Mouse (Mus musculus) CD4-positive, CD25-positive, alpha-beta regulatory T cell, adult 2 months (primary cell): ENCODE measurements around the gene Tdp1.
"Not testable (repeated sequence)": the region's sequence is repeated elsewhere in the genome, so short reads cannot be mapped to it uniquely, and the experiment has no call there.

ENCODE experiments used
- DNase-seq: peaks from one replicate; pipeline ENCODE4 v3.0.0-alpha.2; 2012; ENCODE audit warnings: low read depth, low spot score

Gene Tdp1

GRCm38 (mm10) chr12:99958068-99959060 lies 74.0 kb downstream of the Tdp1 start:
- DNase-seq: no peak

- DNase-seq: no peak
These were observed 75.0 kb downstream of the Tdp1 start for GRCm38 (mm10) chr12:99959291-99959690.

- DNase-seq: no peak
These were observed 75.6 kb downstream of the Tdp1 start for GRCm38 (mm10) chr12:99959930-99960329.

- no peak for DNase-seq
These were observed 76.4 kb downstream of the Tdp1 start for GRCm38 (mm10) chr12:99960675-99961074.

DNA sequence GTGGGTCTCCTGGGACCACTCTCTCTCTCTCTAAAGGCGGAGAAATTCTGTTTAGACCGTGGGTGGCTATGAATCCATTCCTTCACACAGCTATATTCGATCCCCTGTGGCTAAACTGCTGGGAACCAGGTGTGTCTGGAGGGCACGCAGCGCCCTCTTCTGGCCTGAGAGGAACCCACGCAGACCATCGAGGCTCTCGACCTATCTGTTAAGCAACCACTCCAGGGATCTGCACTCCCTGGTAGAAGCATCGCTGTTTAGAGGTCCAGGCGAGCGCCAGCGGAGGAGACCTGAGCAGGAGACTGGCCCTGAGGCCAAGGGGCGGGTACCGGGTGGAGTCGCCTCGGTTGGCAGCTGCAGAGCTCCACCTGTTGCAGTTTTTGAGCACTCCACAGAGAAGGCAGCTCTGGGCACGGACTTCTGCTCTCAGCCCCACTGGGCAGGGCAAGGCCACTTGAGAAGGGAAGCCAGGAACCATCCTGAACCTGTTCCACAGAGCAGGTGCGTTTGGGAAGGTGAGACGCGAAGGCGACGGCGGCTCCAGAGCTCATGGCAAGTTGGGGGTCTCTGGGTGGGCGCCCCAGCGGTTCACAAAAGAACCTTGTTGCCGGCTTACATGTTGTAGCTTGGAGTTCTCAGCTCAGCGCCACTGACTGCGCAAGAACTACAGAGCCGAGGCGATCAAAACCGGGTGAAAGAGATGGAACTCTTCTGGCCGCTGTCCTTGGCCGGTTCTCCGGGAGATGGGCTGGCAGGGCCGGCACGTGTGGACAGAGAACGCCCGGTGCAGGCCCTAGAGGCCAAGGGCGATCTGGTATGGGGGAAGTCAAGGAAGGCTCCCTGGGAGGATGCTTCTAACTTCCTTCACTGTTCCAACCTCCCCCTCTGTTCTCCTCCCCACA lies 80.2 kb downstream of the Tdp1 start, which contains the start of gene Kcnk13:
Kcnk13 (plus strand) TSS at position 199 of the 902 bp plus-strand sequence.
- DNase-seq: peak; percentile 86

- peak; percentile 39 for DNase-seq
These were observed 81.1 kb downstream of the Tdp1 start for GRCm38 (mm10) chr12:99965203-99966115.

DNA sequence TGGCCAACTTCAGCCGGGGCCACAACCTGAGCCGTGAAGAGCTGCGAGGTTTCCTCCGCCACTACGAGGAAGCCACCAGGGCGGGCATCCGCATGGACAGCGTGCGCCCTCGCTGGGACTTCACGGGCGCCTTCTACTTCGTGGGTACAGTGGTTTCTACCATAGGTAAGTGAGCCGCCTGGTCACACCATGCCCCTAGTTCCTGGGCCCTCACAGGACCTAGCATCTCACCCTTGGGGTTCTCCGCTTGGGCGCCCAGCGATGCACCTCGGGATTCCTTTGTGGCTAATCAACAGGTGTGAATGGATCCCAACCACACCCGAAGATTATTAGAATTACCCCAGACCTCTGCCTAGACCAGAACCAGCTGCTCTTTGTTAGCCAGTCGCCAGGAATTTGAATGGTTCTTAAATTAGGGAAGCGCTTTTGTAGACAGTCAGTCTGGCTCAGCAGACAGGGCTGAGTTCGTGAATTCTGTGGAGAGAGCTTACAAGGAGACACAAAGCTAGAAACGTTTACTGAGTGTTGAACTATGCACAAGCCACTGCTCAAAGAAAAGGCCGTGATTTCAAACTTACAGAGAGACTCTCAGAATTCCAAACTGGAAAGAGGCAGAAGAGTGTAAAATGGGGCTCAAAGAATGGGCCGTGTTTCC lies 81.9 kb downstream of the Tdp1 start:
- no peak for DNase-seq

GRCm38 (mm10) chr12:99966881-99967363 lies 82.6 kb downstream of the Tdp1 start:
- DNase-seq: no peak

DNA sequence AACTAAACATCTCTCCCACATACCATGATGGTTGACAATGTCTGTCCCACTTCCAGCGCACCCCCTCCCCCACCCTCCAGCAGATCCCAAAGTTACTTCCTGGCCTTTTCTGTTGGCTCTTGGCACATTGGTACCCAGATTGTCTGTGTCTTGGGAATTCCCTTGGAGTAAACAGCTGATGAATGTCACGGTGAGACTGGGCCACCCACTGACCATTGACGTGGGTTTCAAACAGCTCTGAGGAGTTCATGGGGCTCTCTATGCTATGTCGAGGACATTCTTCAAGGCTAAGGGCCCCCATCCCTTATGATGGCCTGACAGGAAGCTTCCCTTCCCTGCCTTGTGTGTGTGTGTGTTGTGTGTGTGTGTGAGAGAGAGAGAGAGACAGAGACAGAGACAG lies 85.6 kb downstream of the Tdp1 start:
- no peak for DNase-seq

DNA sequence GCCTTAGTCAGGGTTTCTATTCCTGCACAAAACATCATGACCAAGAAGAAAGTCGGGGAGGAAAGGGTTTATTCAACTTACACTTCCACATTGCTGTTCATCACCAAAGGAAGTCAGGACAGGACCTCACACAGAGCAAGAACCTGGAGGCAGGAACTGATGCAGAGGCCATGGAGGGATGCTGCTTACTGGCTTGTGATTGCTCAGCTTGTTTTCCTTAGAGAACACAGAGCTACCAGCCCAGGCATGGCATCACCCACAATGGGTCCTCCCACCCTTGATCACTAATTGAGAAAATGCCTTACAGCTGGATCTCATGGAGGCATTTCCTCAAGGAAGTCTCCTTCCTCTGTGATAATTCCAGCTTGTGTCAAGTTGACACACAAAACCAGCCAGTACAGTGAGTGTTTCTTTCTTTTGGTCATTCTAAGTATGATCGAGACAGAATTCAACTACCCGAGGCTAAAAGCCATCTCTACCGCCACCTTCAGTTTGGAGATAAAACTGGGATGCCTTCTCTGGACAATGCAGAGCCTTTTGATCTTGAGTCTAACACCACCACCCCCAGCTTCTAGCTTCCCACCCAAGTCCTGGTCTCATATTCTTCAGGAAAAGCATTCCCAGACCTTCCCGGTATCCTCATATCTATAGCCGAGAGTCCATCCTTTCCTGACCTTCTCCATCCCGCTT lies 87.0 kb downstream of the Tdp1 start:
- DNase-seq: not testable (repeated sequence)

DNA sequence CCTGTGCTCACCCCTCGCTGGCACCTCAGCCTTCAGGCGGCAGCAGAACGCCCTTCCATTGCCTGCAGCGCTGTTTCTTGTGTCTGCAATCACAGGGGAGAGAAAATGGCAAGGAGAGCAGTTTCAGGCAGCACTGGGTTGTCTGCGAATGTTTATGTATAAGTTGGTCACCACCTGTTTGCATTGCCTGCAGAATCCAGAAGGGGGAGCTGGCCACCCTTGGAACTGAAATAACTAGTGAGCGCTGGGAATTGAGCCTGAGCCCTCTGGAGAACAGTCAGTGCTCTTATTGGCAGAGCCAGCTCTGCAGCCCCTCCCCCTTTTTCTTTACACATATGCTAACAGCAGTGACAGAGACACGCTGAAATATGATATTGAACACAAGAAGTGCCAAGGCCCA lies 88.5 kb downstream of the Tdp1 start:
- no peak for DNase-seq

- DNase-seq: peak; percentile 45
These were observed 89.3 kb downstream of the Tdp1 start for GRCm38 (mm10) chr12:99973659-99974058.

DNA sequence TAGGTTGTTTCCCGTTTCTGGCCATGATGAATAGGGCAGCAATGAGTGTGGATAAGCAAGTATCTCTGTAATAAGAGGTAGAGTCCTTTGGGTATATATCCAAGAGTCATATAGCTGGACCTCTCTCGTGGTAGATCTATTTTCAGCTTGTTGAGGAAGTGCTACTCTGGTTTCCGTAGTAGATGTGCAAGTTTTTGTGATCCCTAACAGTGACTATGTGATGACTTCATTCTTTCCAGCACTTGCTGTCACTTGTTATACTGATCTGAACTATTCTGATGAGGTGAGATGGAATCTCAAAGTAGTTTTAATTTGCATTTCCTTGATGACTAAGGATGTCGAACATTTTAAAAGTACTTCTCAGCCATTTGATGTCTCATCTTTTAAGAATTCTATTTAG lies 95.2 kb downstream of the Tdp1 start:
- DNase-seq: no peak

DNA sequence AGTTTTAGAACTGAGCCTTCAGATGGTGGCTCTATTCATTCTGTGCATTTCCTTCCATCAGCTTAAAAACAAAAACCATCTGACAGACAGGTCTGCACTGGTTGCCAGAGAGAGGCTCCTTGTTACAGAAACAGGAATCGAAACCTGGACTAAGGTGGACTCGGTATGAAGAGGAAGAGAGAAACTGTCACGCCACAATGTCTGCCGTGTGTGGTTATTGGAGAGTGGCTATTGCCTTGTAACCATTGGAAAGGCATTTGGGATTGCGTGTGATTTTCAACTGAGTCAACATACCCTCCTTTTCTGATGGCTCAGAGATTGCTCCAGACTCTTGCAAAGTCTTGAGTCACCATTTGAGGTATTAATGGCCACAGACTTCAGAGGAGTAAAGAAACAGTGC lies 102.5 kb downstream of the Tdp1 start:
- DNase-seq: no peak

DNA sequence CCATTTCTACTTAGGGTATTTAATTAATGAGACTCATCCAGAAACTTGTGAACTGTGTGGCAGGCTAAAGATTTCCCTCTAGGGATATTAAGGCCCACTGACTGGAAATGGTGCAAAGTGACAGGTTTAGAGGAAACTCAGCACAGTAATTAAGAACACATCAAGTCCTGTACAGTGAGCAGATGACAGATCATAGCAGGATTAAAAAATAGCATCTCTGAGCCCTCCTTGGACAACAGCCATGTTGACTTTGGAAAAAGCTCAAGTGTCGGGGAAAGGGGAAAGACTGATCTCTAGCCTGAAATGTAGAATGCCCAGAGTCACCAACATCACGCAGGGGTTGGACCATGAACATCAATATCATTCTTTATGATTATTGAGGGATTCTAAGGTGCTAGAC lies 103.8 kb downstream of the Tdp1 start:
- no peak for DNase-seq

- DNase-seq: no peak
These were observed 108.1 kb downstream of the Tdp1 start for GRCm38 (mm10) chr12:99992362-99992862.

DNA sequence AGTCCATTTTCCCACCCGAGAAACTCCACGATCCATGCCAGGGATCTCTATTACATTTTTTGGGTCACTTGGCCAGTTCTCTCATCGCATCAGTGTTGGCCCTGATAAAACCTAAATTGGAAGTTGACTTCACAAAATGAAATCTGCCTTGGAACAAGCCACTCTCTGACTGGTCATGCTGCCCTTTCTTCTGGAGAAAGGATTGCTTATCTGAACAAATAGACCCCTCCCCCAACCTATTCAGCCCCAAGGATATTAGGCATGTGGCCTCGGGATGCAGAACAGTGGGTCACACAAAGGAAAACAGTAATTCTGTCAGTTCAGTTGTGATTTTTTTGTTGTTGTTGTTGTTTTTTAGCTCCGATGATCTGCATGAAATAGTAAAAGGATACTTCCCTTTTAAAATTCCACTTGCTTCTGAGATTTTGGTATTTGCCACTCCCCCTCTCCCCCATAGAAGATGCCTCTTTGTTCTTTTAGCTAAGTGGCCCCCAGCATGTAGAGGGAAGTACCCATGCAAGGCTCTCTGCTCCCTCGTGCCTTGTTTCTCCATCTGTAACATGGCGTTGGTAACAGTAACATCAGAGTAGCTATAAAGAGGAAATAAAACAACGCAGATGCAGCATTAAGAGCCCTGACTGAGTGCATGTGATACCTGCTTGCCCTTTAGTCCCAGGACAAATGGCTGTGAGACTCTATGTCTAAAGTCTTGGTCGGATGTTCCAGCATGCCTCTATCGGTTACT lies 109.0 kb downstream of the Tdp1 start:
- no peak for DNase-seq

DNA sequence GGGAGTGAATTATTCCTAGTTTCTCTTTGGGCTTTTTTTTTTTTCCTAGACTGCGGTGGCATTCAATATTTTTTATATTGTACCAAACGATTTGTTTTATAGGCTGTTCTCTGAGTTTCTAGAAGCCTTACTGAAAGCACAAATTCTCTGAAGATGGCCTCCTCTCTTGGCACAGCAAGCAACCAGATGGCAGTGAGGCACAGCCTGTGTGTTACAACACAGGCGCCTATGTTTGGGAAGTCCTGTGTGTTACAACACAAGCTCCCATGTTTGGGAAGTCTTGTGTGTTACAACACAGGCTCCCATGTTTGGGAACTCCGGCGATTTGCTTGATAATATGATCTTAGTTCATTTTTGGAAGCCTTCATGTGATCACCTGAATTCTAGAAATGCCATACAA lies 111.6 kb downstream of the Tdp1 start:
- DNase-seq: no peak

DNA sequence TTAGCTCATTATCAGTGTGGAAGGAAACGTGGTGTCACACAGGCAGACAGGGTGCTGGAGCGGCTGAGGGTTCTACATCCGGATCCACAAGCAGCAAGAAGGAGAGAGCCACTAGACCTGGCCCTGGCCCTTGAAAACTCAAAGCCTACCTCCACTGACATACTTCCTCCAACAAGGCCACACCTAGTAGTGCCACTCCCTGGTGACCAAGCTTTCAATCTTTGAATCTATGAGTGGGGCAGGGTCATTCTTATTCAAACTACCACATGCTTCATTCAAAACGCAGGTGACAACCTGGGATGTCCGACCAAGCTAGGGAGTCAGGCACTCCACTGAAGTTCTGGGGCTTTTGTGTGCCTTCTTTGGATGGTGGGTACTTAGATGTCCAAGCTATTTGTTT lies 115.4 kb downstream of the Tdp1 start:
- no peak for DNase-seq
